Mouse (Mus musculus): ENCODE data around the gene Hist1h2ag.
A peak's percentile ranks its signal among the peaks of the same experiment; 100 is the strongest.

Hist1h2ag gene

GRCm38 (mm10) chr13:22008707-22009106, 34.0 kb downstream of the Hist1h2ag start:
- no peak for DNase-seq (ENCODE audit: low read depth, low spot score)

- DNase-seq (ENCODE audit: low read depth, low spot score) = no peak
Measured at GRCm38 (mm10) chr13:22007872-22008271, 34.9 kb downstream of the Hist1h2ag start.

- no peak for DNase-seq (ENCODE audit: low read depth, low spot score)
Measured at GRCm38 (mm10) chr13:22007121-22007510, 35.6 kb downstream of the Hist1h2ag start.

GRCm38 (mm10) chr13:22006334-22007120, 36.2 kb downstream of the Hist1h2ag start:
- peak; percentile 91 for DNase-seq (ENCODE audit: low read depth, low spot score)

GRCm38 (mm10) chr13:22005605-22006333, 37.0 kb downstream of the Hist1h2ag start:
- peak; percentile 72 for DNase-seq (ENCODE audit: low read depth, low spot score)

DNA sequence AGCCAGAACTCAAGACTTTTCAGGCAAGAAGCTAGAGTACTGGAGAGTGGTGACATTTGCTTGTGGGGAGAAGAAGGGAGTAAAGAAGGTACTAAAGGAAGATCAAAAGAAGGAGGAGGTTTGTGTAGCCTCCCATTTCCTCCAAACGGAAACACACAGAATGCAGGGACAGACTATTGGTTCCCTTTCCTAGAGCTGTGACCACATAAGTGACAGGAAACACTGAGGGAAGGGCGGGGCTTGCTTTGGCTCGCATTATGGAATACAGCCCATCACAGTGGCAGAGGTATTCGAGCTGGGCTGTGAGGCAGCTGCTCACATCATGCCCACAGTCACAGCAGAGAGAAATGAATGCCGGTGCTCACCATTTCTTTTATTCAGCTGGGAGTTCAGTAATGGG, 40.9 kb downstream of the Hist1h2ag start:
- DNase-seq (ENCODE audit: low read depth, low spot score) = no peak

GRCm38 (mm10) chr13:22001346-22001745, 41.4 kb downstream of the Hist1h2ag start:
- no peak for DNase-seq (ENCODE audit: low read depth, low spot score)

DNA sequence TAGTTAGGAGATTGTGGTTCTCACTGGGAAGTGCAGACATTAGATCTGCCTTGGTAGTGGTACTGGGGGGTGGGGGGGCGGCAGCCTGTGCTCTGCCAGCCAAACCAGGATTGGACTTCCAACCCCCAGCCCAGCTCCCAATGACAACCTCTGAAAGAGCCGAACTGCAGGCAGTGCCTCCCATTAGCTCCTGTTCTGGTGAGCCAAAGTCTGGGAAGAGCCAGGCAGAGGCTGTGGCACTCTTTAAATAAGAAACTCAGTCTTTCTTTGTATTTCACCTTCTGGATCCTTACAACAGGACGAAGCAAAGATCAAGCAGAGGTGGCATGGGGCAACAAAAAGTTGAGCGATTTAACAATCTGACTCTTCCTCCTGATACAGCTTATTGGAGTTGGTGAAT, 43.6 kb downstream of the Hist1h2ag start:
- no peak for DNase-seq (ENCODE audit: low read depth, low spot score)

GRCm38 (mm10) chr13:21998412-21998811, 44.3 kb downstream of the Hist1h2ag start:
- no peak for DNase-seq (ENCODE audit: low read depth, low spot score)

DNA sequence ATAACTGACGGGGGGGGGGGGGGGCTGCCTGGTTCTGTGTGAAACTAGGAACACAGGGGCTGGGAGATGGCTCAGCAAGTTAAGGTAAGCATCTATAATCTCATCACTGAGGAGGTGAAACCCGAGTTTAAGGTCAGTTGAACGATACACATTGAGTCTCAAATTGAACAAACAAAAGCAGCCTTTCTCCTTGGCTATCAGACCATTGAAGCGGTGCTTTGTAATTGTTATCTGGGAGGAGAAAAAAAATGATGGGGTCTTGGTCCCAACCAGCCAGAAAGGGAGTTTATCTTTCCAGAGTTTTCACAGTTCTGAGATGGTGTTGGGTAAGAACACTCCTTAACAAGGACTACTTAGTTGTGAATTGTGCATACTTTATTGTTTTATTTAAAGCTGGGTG, 44.9 kb downstream of the Hist1h2ag start:
- DNase-seq (ENCODE audit: low read depth, low spot score) = no peak

GRCm38 (mm10) chr13:21997201-21997820, 45.4 kb downstream of the Hist1h2ag start:
- no peak for DNase-seq (ENCODE audit: low read depth, low spot score)

DNA sequence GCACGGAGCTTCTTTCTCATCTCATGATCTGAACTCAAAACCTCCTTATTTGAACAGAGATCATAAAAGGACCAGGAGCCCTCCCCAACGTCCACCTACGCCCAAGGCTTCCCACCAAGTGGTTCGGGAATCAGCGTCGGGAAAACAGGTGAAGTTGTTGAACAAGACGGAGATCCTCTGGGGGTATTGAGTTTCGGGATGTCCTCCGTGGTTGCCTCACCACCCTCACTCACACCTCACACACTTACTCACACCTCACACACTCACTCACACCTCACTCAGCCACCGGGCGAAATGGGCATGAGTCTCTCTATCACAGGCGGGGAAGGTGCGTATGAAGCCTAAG, 45.9 kb downstream of the Hist1h2ag start:
- DNase-seq (ENCODE audit: low read depth, low spot score) = no peak

- DNase-seq (ENCODE audit: low read depth, low spot score) = peak; percentile 77
Measured at GRCm38 (mm10) chr13:21996101-21996839, 46.5 kb downstream of the Hist1h2ag start.

- peak; percentile 84 for DNase-seq (ENCODE audit: low read depth, low spot score)
Measured at GRCm38 (mm10) chr13:21995331-21995914, 47.3 kb downstream of the Hist1h2ag start.

- DNase-seq (ENCODE audit: low read depth, low spot score) = no peak
Measured at GRCm38 (mm10) chr13:21994896-21995295, 47.8 kb downstream of the Hist1h2ag start.

DNA sequence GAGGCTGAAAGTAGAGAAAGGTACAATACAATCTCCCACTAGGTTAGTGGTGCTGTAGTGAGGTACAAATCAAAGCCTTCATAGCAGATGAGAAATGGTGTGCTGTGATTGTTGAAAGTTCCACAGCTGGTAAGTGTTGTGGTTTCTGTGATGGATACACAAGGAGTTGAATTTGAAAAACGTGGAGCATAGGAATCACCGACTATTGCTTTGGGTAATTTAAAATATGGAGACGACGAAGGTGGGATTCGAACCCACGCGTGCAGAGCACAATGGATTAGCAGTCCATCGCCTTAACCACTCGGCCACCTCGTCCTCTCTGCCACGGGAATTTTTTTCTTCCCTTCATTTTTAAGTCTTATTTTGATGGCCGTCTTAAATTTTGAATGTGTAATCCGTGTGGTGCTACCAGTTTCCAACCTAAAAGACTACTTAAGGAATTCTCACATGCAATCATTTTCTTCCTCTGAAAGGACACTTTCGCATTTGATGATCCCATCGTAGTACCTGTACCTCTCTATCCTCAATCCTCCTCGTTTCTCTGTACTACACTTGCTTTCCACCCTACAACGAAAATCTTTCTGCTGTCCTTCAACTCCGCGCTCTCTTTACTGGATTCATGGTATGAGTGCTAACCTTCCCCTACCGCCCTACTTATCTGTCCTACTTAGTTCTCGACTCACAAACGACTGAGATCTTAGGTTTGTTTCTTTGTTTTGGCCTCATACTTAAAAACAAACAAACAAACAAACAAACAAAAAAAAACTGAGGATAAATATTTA, 48.6 kb downstream of the Hist1h2ag start:
- DNase-seq (ENCODE audit: low read depth, low spot score) = peak; percentile 83

DNA sequence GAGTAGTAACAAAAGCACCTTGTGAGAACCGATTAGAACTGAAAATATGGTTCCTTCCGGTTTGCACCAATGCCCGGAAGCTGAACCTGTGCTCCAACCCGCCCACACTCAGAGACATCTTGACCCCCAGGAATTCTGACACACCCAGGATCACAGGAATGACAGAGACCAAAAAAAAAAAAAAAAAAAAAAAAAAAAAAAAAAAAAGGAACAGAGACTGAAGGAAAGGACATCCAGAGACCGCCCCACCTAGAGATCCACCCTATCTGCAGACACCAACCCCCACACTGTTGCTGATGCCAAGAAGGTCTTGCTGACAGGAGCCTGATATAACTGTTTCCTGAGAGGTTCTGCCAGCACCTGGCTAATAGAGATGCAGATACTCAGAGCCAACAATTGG, 50.2 kb downstream of the Hist1h2ag start:
- DNase-seq (ENCODE audit: low read depth, low spot score) = no peak

Measured in ZHBTc4 (cell line).